1 mouse cellular context compared by ENCODE assay signal in genomic region chr11:101543533-101543932, GRCm38 (mm10).
A peak's percentile ranks its signal among the peaks of the same experiment; 100 is the strongest.
TF ChIP-seq lines count a peak whose summit lies in the region.

No protein-coding gene starts in this region.

TF ChIP-seq in CH12.LX, 34 proteins besides CTCF, POLR2A, EP300 and RAD21 (continued from another document):
- TF ChIP-seq USF1 (IDR thresholded peaks at IDR 0.05; ENCODE audit: low read depth, low read length) (no peak), ELF1 (IDR thresholded peaks at IDR 0.05; ENCODE audit: low read depth, low read length) (peak; percentile 85), TBP (conservative IDR thresholded peaks at IDR 0.05; ENCODE audit: low read depth, low read length) (0 out of 2 replicates have a peak, but pooled peaks have one; percentile 53), JUN (IDR thresholded peaks at IDR 0.05; ENCODE audit: insufficient read depth, low read depth, low read length) (peak; percentile 41), ZNF384 (IDR thresholded peaks at IDR 0.05; ENCODE audit: low read depth, low read length) (peak; percentile 30; the same call in 1 of the 2 replicates), ZMIZ1 (IDR thresholded peaks at IDR 0.05; ENCODE audit: low read depth, low read length) (peak; percentile 60; the same call in 1 of the 2 replicates), MXI1 (IDR thresholded peaks at IDR 0.05; ENCODE audit: low read depth, low read length) (peak; percentile 65), MYC (IDR thresholded peaks at IDR 0.05; ENCODE audit: low read depth, low read length) (peak; percentile 46; the same call in 1 of the 2 replicates)
